In the genomic region with DNA sequence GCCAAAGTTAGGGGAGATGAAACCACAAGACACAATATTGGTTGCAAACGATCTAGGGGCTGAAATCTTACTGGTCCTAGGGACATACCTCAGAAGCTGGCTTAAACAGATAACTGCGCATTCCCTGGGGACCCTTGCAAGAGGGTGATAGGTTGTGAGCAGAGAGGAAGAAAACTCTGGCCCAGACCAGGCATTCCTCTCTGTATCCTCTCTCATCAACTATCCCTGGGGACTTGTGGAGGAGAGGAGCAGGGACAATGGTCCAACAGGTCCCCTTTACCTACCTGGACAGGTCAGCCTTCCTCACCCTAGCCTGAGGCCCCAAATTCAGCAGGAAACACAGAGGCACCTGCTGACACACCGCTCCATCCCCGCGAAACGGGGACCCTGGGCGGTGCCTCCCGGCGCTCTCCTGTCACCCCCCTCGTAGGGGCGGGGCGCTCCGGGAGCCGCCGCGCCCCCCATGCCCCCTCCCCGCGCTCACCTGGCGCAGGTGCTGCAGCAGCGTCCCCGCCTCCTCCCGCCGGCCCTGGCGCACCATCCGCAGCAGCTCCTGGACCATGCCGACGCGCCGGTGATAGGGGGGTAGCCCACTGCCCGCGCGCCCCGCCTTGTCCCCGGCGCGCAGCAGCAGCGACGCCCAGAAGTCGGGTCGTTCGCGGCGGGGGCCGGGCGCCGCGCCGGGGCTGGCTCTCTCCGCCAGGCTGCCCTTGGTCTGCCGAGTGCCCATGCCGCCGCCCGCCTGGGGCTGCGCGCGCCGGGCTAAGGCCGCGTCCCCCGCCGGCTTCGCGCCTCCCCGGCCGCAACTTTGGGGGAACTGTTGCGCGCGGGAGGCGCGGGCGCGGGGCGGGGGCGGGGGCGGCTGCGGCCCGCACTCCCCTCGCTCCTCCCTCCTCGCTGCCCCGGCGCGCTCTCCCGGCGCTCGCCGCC, we compare ENCODE assay signal across 8 mouse cellular contexts. TPM values are rescaled to one million over a fixed set of nuclear protein-coding genes. Genes with fewer than 3 reads are reported as not detected.
DNase-seq lines count a peak whose midpoint lies in the region; ATAC-seq and TF ChIP-seq lines count a peak whose summit lies in the region.

Lrrc75a (minus strand) TSS at position 863 of the 930 bp plus-strand sequence.

- peak; percentile 21 for DNase-seq in cerebellum, adult 11 months
- DNase-seq in MEL-GATA-1-ER (ENCODE audit: extremely low read depth, low read depth), result peak; percentile 54
- no peak for DNase-seq in heart, postnatal 0 days (ENCODE audit: low spot score)
- DNase-seq in kidney, postnatal 4 days, result peak; percentile 68 to 77

- no peak for TF ChIP-seq POLR2A in cortical plate, adult 2 months (IDR thresholded peaks at IDR 0.05; ENCODE audit: extremely low read depth, insufficient read depth, low read length)
- TF ChIP-seq POLR2A in testis, adult 2 months (IDR thresholded peaks at IDR 0.05; ENCODE audit: control insufficient read depth, low read depth, low read length), result no peak

- peak within 1 kb of the TSS; percentile 68 for H3K4me3 ChIP-seq in cortical plate, adult 2 months (ENCODE audit: insufficient read depth, low read length)
- H3K4me3 ChIP-seq in heart, postnatal 0 days (ENCODE audit: low read depth, low read length), result peak within 1 kb of the TSS; percentile 73
- H3K4me3 ChIP-seq in testis, adult 2 months (ENCODE audit: control insufficient read depth, low read depth, low read length), result peak within 1 kb of the TSS; percentile 80

- H3K9me3 ChIP-seq in heart, postnatal 0 days (replicated peaks; ENCODE audit: control insufficient read depth, low read length), result no peaks in the 10 kb centered on the region

- H3K27me3 ChIP-seq in heart, postnatal 0 days (ENCODE audit: control insufficient read depth, insufficient read depth, low read length), result no peaks in the 10 kb centered on the region
- no peaks in the 10 kb centered on the region for H3K27me3 ChIP-seq in testis, adult 2 months (ENCODE audit: control insufficient read depth, insufficient read depth, low read length)

- TF ChIP-seq CTCF in cortical plate, adult 2 months (IDR thresholded peaks at IDR 0.05; ENCODE audit: extremely low read depth, insufficient read depth, low read length), result no peak
- TF ChIP-seq CTCF in heart, postnatal 0 days (IDR thresholded peaks at IDR 0.05; ENCODE audit: low read depth), result no peak
- no peak for TF ChIP-seq CTCF in testis, adult 2 months (IDR thresholded peaks at IDR 0.05; ENCODE audit: control insufficient read depth, insufficient read depth, insufficient replicate concordance, low read depth, low read length)

- H3K4me2 ChIP-seq in heart, postnatal 0 days (ENCODE audit: low read depth, low read length), result peak within 1 kb of the TSS; percentile 96

- no peak for TF ChIP-seq EP300 in heart, postnatal 0 days (IDR thresholded peaks at IDR 0.05; ENCODE audit: low read depth)

- peak within 1 kb of the TSS; percentile 21; the same call in 1 of the 2 replicates for H3K27ac ChIP-seq in cortical plate, adult 2 months (ENCODE audit: insufficient read depth, low read length)
- peak within 1 kb of the TSS; percentile 95 for H3K27ac ChIP-seq in heart, postnatal 0 days (ENCODE audit: low read depth)
- peak within 1 kb of the TSS; percentile 32 for H3K27ac ChIP-seq in testis, adult 2 months (ENCODE audit: control insufficient read depth, insufficient read depth, low read depth, low read length)

- WGBS in heart, postnatal 0 days, result under 1% methylated on average over 51 of the region's 86 CpGs

- no peak for ATAC-seq in cerebellum, adult (ENCODE audit: insufficient number of reproducible peaks, low FRiP score, low TSS enrichment)
- ATAC-seq in heart, postnatal 0 days (ENCODE audit: insufficient read depth, low read depth), result peak; percentile 39
- ATAC-seq in megakaryocyte progenitor cell, adult 5-6 weeks (replicated peaks; ENCODE audit: poor library complexity), result 0 out of 2 replicates have a peak, but pooled peaks have one; percentile 2

- no peaks in the 10 kb centered on the region for H3K36me3 ChIP-seq in heart, postnatal 0 days (replicated peaks; ENCODE audit: control insufficient read depth, insufficient read depth, low read length)
- no peaks in the 10 kb centered on the region for H3K36me3 ChIP-seq in testis, adult 2 months (ENCODE audit: control insufficient read depth, insufficient read depth, low read length)

- peak within 1 kb of the TSS; percentile 74 for H3K9ac ChIP-seq in heart, postnatal 0 days (replicated peaks; ENCODE audit: low read depth, low read length)

- peaks cover 12% of the 10 kb centered on the region for H3K4me1 ChIP-seq in cortical plate, adult 2 months (ENCODE audit: control insufficient read depth, insufficient read depth, low read length)
- H3K4me1 ChIP-seq in heart, postnatal 0 days (ENCODE audit: control insufficient read depth, insufficient read depth), result peaks cover 46% of the 10 kb centered on the region
- H3K4me1 ChIP-seq in testis, adult 2 months (ENCODE audit: control insufficient read depth, insufficient read depth, low read length), result peaks cover 7% of the 10 kb centered on the region

RNA-seq across cellular contexts. Expression of gene Lrrc75a, which starts in this region (rescaled TPM):
- polyA plus RNA-seq in cortical plate, adult 2 months (2012; rRNA removed), result 19.7 and 22.1 TPM in 2 replicates
- 33.6 and 33.9 TPM in 2 replicates for total RNA-seq in heart, postnatal 0 days (2014; rRNA removed; ENCODE audit: low replicate concordance)
- 9.3 and 9.6 TPM in 2 replicates for polyA plus RNA-seq in heart, postnatal 0 days (2015; fragmentation: Nextera tagmentation; extraction: Ambion mirVana)
- total RNA-seq in megakaryocyte progenitor cell, adult 5-6 weeks (2015), result 3.6 and 4.9 TPM in 2 replicates
- 2.2 and 4.5 TPM in 2 replicates for total RNA-seq in megakaryocyte progenitor cell, adult 5-6 weeks (2017)
- 6.8 and 8.0 TPM in 2 replicates for polyA plus RNA-seq in testis, adult 2 months (2012; rRNA removed)

Comparison
In these comparisons a context has a peak if more than half of its experiments do, and no peak if none do; other contexts are left out.
1. H3K27ac ChIP-seq: peak in every context shown above with its lines; median percentile 95 in heart, postnatal 0 days; 32 in testis, adult 2 months; 21 in cortical plate, adult 2 months.